Mouse (Mus musculus) forebrain, embryonic 16.5 days (tissue): ENCODE data around the gene Coro2a. TPM values are rescaled to one million over a fixed set of nuclear protein-coding genes. Genes with fewer than 3 reads are reported as not detected.
"Not testable (repeated sequence)": the region's sequence is repeated elsewhere in the genome, so short reads cannot be mapped to it uniquely, and the experiment has no call there.

Source experiments
- ATAC-seq: fragments of 200-750 bp; cut with Nextera tagmentation; 2 replicates; pipeline ENCODE4 v1.8.0; 2017; ENCODE audit warnings: mild to moderate bottlenecking, moderate library complexity
- H3K27ac ChIP-seq: fragments of 300-500 bp; sonication (generic); 2 replicates; pipeline ENCODE4 v1.5.1; 2014; ENCODE audit warnings: low read length, control low read depth
- H3K27me3 ChIP-seq: fragments of 300-500 bp; sonication (generic); replicated peaks from 2 replicates; pipeline ENCODE4 v1.6.1; 2014; ENCODE audit warnings: low read length; ENCODE audit not compliant: control insufficient read depth, insufficient read depth
- H3K36me3 ChIP-seq: fragments of 300-500 bp; sonication (generic); 2 replicates; pipeline ENCODE4 v1.6.1; 2014; ENCODE audit not compliant: control insufficient read depth, insufficient read depth
- H3K4me1 ChIP-seq: fragments of 300-500 bp; sonication (generic); replicated peaks from 2 replicates; pipeline ENCODE4 v1.6.1; 2014; ENCODE audit warnings: low read length; ENCODE audit not compliant: control insufficient read depth, insufficient read depth
- H3K4me2 ChIP-seq: fragments of 300-500 bp; sonication (generic); 2 replicates; pipeline ENCODE4 v1.6.1; 2014; ENCODE audit warnings: mild to moderate bottlenecking, low read length, control low read depth
- H3K4me3 ChIP-seq: fragments of 300-500 bp; sonication (generic); replicated peaks from 2 replicates; pipeline ENCODE4 v1.5.1; 2014; ENCODE audit warnings: mild to moderate bottlenecking, low read length, control low read depth
- H3K9ac ChIP-seq: fragments of 300-500 bp; sonication (generic); replicated peaks from 2 replicates; pipeline ENCODE4 v1.6.1; 2014; ENCODE audit warnings: low read depth, low read length, control low read depth
- H3K9me3 ChIP-seq: fragments of 300-500 bp; sonication (generic); 2 replicates; pipeline ENCODE4 v1.6.1; 2016; ENCODE audit warnings: low read length; ENCODE audit not compliant: control insufficient read depth
- WGBS: fragments of 180-500 bp; shearing (Covaris S2); extraction: QIAGEN DNeasy Blood & Tissue Kit; methylation state at CpG from one replicate; pipeline ENCODE4 v1.1.7; 2014; 5-methylcytosine and 5-hydroxymethylcytosine counted together
- polyA plus RNA-seq: library from polyadenylated mRNA; unstranded; fragments of >200 nt; fragmentation: Nextera tagmentation; extraction: Ambion mirVana; gene quantifications from 2 replicates; pipeline ENCODE4 v1.2.1, GENCODE M21; 2015

Coro2a gene
- polyA plus RNA-seq, 1 experiment from 2014 or later: 7.6 TPM

- H3K9ac ChIP-seq: peak overlapping the region; percentile 77
- no peaks in the 10 kb centered on the region for H3K9me3 ChIP-seq
- peaks cover 16% of the 10 kb centered on the region for H3K4me1 ChIP-seq
- peak overlapping the region; percentile 94 for H3K4me2 ChIP-seq
- no peaks in the 10 kb centered on the region for H3K36me3 ChIP-seq
- peaks cover 8% of the 10 kb centered on the region for H3K27me3 ChIP-seq
- no peak overlapping the region for H3K27ac ChIP-seq
- peak overlapping the region; percentile 72 for H3K4me3 ChIP-seq
- WGBS: 37% methylated on average over 20 of the region's 20 CpGs
- ATAC-seq: peak; percentile 4
Observed at GRCm38 (mm10) chr4:46600473-46601257, 1.3 kb downstream of the Coro2a start.

DNA sequence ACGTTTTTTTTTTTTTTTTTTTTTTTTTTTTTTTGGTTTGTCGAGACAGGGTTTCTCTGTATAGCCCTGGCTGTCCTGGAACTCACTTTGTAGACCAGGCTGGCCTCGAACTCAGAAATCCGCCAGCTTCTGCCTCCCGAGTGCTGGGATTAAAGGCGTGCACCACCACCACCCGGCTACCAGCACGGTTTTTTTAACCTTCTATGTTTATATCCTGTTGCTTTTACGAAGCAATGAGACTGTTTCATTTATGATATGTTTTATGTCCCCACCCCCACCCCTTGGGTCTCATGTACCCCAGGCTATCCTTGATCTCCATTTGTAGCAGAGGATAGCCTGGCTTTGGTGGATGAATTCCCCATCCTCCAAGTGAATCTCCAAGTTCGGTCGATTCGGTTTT is 2.4 kb downstream of the Coro2a start:
- H3K4me2 ChIP-seq, H3K27me3 ChIP-seq, H3K9ac ChIP-seq, H3K27ac ChIP-seq, ATAC-seq, H3K9me3 ChIP-seq, H3K36me3 ChIP-seq, H3K4me3 ChIP-seq: not testable (repeated sequence)
- H3K4me1 ChIP-seq: peaks cover 16% of the 10 kb centered on the region
- WGBS: 85% methylated on average over 11 of the region's 12 CpGs

- no peak overlapping the region for H3K27ac ChIP-seq
- H3K9me3 ChIP-seq: no peaks in the 10 kb centered on the region
- no peaks in the 10 kb centered on the region for H3K36me3 ChIP-seq
- no peak overlapping the region for H3K4me2 ChIP-seq
- H3K4me1 ChIP-seq: peaks cover 16% of the 10 kb centered on the region
- H3K27me3 ChIP-seq: peaks cover 8% of the 10 kb centered on the region
- 72% methylated on average over 6 of the region's 6 CpGs for WGBS
- no peak overlapping the region for H3K4me3 ChIP-seq
- no peak overlapping the region for H3K9ac ChIP-seq
- no peak for ATAC-seq
Observed at GRCm38 (mm10) chr4:46598981-46599380, 3.0 kb downstream of the Coro2a start.

DNA sequence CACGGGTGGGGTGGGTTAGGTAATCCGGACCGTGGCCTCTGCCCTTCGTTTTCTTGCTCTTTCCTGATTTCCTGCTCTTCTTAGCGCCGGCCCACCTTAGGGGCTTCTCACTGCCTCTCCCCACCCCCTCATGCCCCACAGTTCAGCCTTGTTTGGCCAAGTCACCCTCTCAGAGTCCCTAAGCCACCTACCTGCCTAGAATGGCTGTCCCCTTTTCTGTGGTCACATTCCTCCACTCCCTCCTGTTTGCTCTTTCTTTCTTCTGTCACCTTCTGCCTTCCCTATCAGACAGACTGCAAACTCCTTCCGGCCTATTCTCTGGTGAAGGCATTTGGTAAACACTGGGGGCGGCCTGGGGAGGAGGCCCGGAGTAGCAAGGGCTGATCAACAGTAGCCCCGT is 3.9 kb downstream of the Coro2a start:
- Histone ChIP-seq H3K4me3 (no peak overlapping the region), H3K4me2 (no peak overlapping the region), H3K27ac (no peak overlapping the region), H3K4me1 (peaks cover 16% of the 10 kb centered on the region), H3K9ac (no peak overlapping the region), H3K9me3 (no peaks in the 10 kb centered on the region), H3K36me3 (no peaks in the 10 kb centered on the region), H3K27me3 (peaks cover 8% of the 10 kb centered on the region)
- ATAC-seq: no peak
- WGBS: 71% methylated on average over 10 of the region's 10 CpGs

- H3K27ac ChIP-seq: no peak overlapping the region
- ATAC-seq: no peak
- H3K4me1 ChIP-seq: peaks cover 16% of the 10 kb centered on the region
- peaks cover 8% of the 10 kb centered on the region for H3K27me3 ChIP-seq
- no peaks in the 10 kb centered on the region for H3K36me3 ChIP-seq
- H3K4me2 ChIP-seq: no peak overlapping the region
- no peaks in the 10 kb centered on the region for H3K9me3 ChIP-seq
- WGBS: 69% methylated on average over 11 of the region's 11 CpGs
- no peak overlapping the region for H3K9ac ChIP-seq
- no peak overlapping the region for H3K4me3 ChIP-seq
Observed at GRCm38 (mm10) chr4:46597286-46597961, 4.6 kb downstream of the Coro2a start.

GRCm38 (mm10) chr4:46596398-46596797 is 5.6 kb downstream of the Coro2a start:
- ATAC-seq: no peak

GRCm38 (mm10) chr4:46594131-46594530 is 7.9 kb downstream of the Coro2a start:
- Histone ChIP-seq H3K4me3 (no peak overlapping the region), H3K9ac (no peak overlapping the region), H3K9me3 (no peaks in the 10 kb centered on the region), H3K4me1 (no peaks in the 10 kb centered on the region), H3K27ac (no peak overlapping the region), H3K36me3 (no peaks in the 10 kb centered on the region), H3K4me2 (no peak overlapping the region), H3K27me3 (no peaks in the 10 kb centered on the region)
- ATAC-seq: no peak
- 90% methylated on average over 5 of the region's 5 CpGs for WGBS

More at GRCm38 (mm10) chr4:46596398-46596797, 5.6 kb downstream of the Coro2a start:
- Histone ChIP-seq H3K4me3 (no peak overlapping the region), H3K27ac (no peak overlapping the region), H3K9ac (no peak overlapping the region), H3K4me1 (peaks cover 11% of the 10 kb centered on the region), H3K36me3 (no peaks in the 10 kb centered on the region), H3K4me2 (no peak overlapping the region), H3K27me3 (peaks cover 8% of the 10 kb centered on the region), H3K9me3 (no peaks in the 10 kb centered on the region)
- 76% methylated on average over 6 of the region's 6 CpGs for WGBS

- H3K4me3 ChIP-seq: no peak overlapping the region
- WGBS: 62% methylated on average over 6 of the region's 6 CpGs
- no peak overlapping the region for H3K27ac ChIP-seq
- no peaks in the 10 kb centered on the region for H3K36me3 ChIP-seq
- H3K9me3 ChIP-seq: no peaks in the 10 kb centered on the region
- no peak overlapping the region for H3K9ac ChIP-seq
- no peaks in the 10 kb centered on the region for H3K27me3 ChIP-seq
- no peak overlapping the region for H3K4me2 ChIP-seq
- no peak for ATAC-seq
- no peaks in the 10 kb centered on the region for H3K4me1 ChIP-seq
Observed at GRCm38 (mm10) chr4:46593472-46593871, 8.5 kb downstream of the Coro2a start.

GRCm38 (mm10) chr4:46591833-46592520 is 10.0 kb downstream of the Coro2a start:
- Histone ChIP-seq H3K9me3 (no peaks in the 10 kb centered on the region), H3K4me1 (no peaks in the 10 kb centered on the region), H3K4me2 (no peak overlapping the region), H3K27ac (no peak overlapping the region), H3K9ac (no peak overlapping the region), H3K4me3 (no peak overlapping the region), H3K36me3 (no peaks in the 10 kb centered on the region), H3K27me3 (no peaks in the 10 kb centered on the region)
- no peak for ATAC-seq
- 93% methylated on average over 9 of the region's 9 CpGs for WGBS
